Mouse (Mus musculus) CH12.LX (cell line): ENCODE measurements at regions not wholly inside any gene's neighbourhood (a gene's known extent, or its start where the extent isn't known, plus 50 kb on each side); places are given as distances from the start of the nearest gene placed in this dataset.

Experiments used
- DNase-seq: peaks from one replicate; pipeline ENCODE4 v3.0.0-alpha.2; 2013; ENCODE audit errors: extremely low read depth
- H3K27ac ChIP-seq: 2 replicates; pipeline ENCODE4 v1.5.1; 2012; ENCODE audit warnings: low read depth, mild to moderate bottlenecking, control low read depth, moderate library complexity; ENCODE audit not compliant: insufficient read depth
- H3K27me3 ChIP-seq: replicated peaks from 2 replicates; pipeline ENCODE3; 2012; ENCODE audit warnings: inconsistent platforms
- H3K36me3 ChIP-seq, 2 experiments: replicated peaks in 1 of 2; 2 replicates each; pipeline versions ENCODE3 to v1.6.1; 2012; ENCODE audit warnings: inconsistent platforms in 1 of 2, low read length in 1 of 2, mild to moderate bottlenecking in 1 of 2, mixed read lengths in 1 of 2, moderate library complexity in 1 of 2; ENCODE audit not compliant: control insufficient read depth in 1 of 2, insufficient read depth in 1 of 2
- H3K4me1 ChIP-seq, 2 experiments: 2 replicates each; pipeline ENCODE4 v1.6.1; 2012; ENCODE audit warnings: inconsistent platforms in 1 of 2, moderate library complexity in 1 of 2; ENCODE audit not compliant: insufficient read depth in 2 of 2, control insufficient read depth in 1 of 2
- H3K4me2 ChIP-seq: 2 replicates; pipeline ENCODE4 v1.6.1; 2012; ENCODE audit warnings: low read depth, mild to moderate bottlenecking, control low read depth; ENCODE audit not compliant: poor library complexity, insufficient read depth, severe bottlenecking
- H3K4me3 ChIP-seq, 3 experiments: fragments of 150-350 bp in 1 of 3; sonication (generic) in 1 of 3; replicated peaks in 1 of 3; 2 replicates each; pipeline versions ENCODE3 to v1.5.1; 2011 to 2012; ENCODE audit warnings: low read depth in 2 of 3, low read length in 2 of 3, mild to moderate bottlenecking in 2 of 3, moderate library complexity in 2 of 3, control low read depth in 1 of 3, improper control_type of control experiment in 1 of 3, inconsistent platforms in 1 of 3, mixed read lengths in 1 of 3; ENCODE audit not compliant: poor library complexity in 1 of 3
- H3K79me2 ChIP-seq: replicated peaks from 2 replicates; pipeline ENCODE4 v1.6.1; 2012; ENCODE audit warnings: mild to moderate bottlenecking, moderate library complexity; ENCODE audit not compliant: control insufficient read depth, poor library complexity, insufficient read depth, severe bottlenecking; ENCODE audit errors: extremely low read depth
- H3K9ac ChIP-seq: 2 replicates; pipeline ENCODE4 v1.6.1; 2012; ENCODE audit warnings: low read depth, mild to moderate bottlenecking, control low read depth, moderate library complexity; ENCODE audit not compliant: insufficient read depth
- H3K9me3 ChIP-seq: replicated peaks from 2 replicates; pipeline ENCODE3; 2012; ENCODE audit warnings: low read length, inconsistent platforms, mixed read lengths
- CHD1 ChIP-seq: IDR thresholded peaks from 2 replicates; pipeline ENCODE4 v1.6.1; 2012; ENCODE audit warnings: low read depth, low read length, improper control_type of control experiment, inconsistent platforms
- CHD2 ChIP-seq: IDR thresholded peaks from 2 replicates; pipeline ENCODE4 v1.6.1; 2011; ENCODE audit warnings: low read length, improper control_type of control experiment
- CTCF ChIP-seq, 2 experiments: IDR thresholded peaks in 1 of 2; conservative IDR thresholded peaks in 1 of 2; 2 replicates each; pipeline ENCODE4 v1.5.1; 2011 to 2012; ENCODE audit warnings: low read depth in 2 of 2, low read length in 2 of 2, improper control_type of control experiment in 1 of 2, inconsistent platforms in 1 of 2, mild to moderate bottlenecking in 1 of 2, moderate library complexity in 1 of 2
- ELF1 ChIP-seq: IDR thresholded peaks from 2 replicates; pipeline ENCODE4 v1.6.1; 2014; ENCODE audit warnings: low read depth, mild to moderate bottlenecking, inconsistent platforms, low read length, improper control_type of control experiment
- ETS1 ChIP-seq: conservative IDR thresholded peaks from 2 replicates; pipeline ENCODE4 v1.6.1; 2012; ENCODE audit warnings: low read depth, mild to moderate bottlenecking, inconsistent platforms, low read length, improper control_type of control experiment, moderate library complexity
- GABPA ChIP-seq: IDR thresholded peaks from 2 replicates; pipeline ENCODE4 v1.6.1; 2012; ENCODE audit warnings: low read depth, low read length, improper control_type of control experiment, inconsistent platforms; ENCODE audit not compliant: insufficient replicate concordance
- HCFC1 ChIP-seq: IDR thresholded peaks from 2 replicates; pipeline ENCODE4 v1.6.1; 2012; ENCODE audit warnings: low read depth, mild to moderate bottlenecking, inconsistent platforms, low read length, improper control_type of control experiment
- JUN ChIP-seq: IDR thresholded peaks from 2 replicates; pipeline ENCODE4 v1.6.1; 2011; ENCODE audit warnings: low read depth, mild to moderate bottlenecking, low read length, improper control_type of control experiment, moderate library complexity; ENCODE audit not compliant: insufficient read depth
- KAT2A ChIP-seq: IDR thresholded peaks from 2 replicates; pipeline ENCODE4 v1.6.1; 2012; ENCODE audit warnings: low read length, improper control_type of control experiment, inconsistent platforms; ENCODE audit not compliant: insufficient replicate concordance
- MAFK ChIP-seq: IDR thresholded peaks from 2 replicates; pipeline ENCODE4 v1.6.1; 2011; ENCODE audit warnings: low read length, improper control_type of control experiment; ENCODE audit not compliant: insufficient replicate concordance
- MEF2A ChIP-seq: IDR thresholded peaks from 2 replicates; pipeline ENCODE4 v1.6.1; 2014; ENCODE audit warnings: low read depth, mild to moderate bottlenecking, inconsistent platforms, low read length, improper control_type of control experiment, borderline replicate concordance
- MYC ChIP-seq: IDR thresholded peaks from 2 replicates; pipeline ENCODE4 v1.6.1; 2011; ENCODE audit warnings: low read depth, mild to moderate bottlenecking, improper control_type of control experiment, low read length
- NELFE ChIP-seq: IDR thresholded peaks from 2 replicates; pipeline ENCODE4 v1.6.1; 2011; ENCODE audit warnings: low read depth, low read length, improper control_type of control experiment
- SMC3 ChIP-seq: IDR thresholded peaks from 2 replicates; pipeline ENCODE4 v1.6.1; 2011; ENCODE audit warnings: low read depth, low read length, improper control_type of control experiment
- TBP ChIP-seq: conservative IDR thresholded peaks from 2 replicates; pipeline ENCODE4 v1.6.1; 2011; ENCODE audit warnings: low read depth, low read length, improper control_type of control experiment
- USF1 ChIP-seq: IDR thresholded peaks from 2 replicates; pipeline ENCODE4 v1.6.1; 2014; ENCODE audit warnings: low read depth, mild to moderate bottlenecking, inconsistent platforms, low read length, improper control_type of control experiment
- ZC3H11A ChIP-seq: IDR thresholded peaks from 2 replicates; pipeline ENCODE4 v1.6.1; 2012; ENCODE audit warnings: low read depth, mild to moderate bottlenecking, inconsistent platforms, low read length, improper control_type of control experiment
- ZMIZ1 ChIP-seq: IDR thresholded peaks from 2 replicates; pipeline ENCODE4 v1.6.1; 2012; ENCODE audit warnings: low read depth, mild to moderate bottlenecking, inconsistent platforms, low read length, improper control_type of control experiment
- ZNF384 ChIP-seq: IDR thresholded peaks from 2 replicates; pipeline ENCODE4 v1.6.1; 2012; ENCODE audit warnings: low read depth, low read length, improper control_type of control experiment, inconsistent platforms
- dilution Hi-C: fragments of 300-500 bp; cut with MboI; formaldehyde crosslinking; loops from 2 replicates; pipeline ENCODE4 v1.14.3; 2020; ENCODE audit warnings: low sequenced_read_pairs; ENCODE audit not compliant: extremely low pct_unique_long_range_greater_than_20kb, extremely low pct_ligation_motif_present
- in situ Hi-C: fragments of 300-500 bp; cut with MboI; formaldehyde crosslinking; loops from 3 replicates; pipeline ENCODE4 v1.14.3; 2019; ENCODE audit warnings: low sequenced_read_pairs, low pct_ligation_motif_present, low pct_unique_long_range_greater_than_20kb, mixed read lengths

DNA sequence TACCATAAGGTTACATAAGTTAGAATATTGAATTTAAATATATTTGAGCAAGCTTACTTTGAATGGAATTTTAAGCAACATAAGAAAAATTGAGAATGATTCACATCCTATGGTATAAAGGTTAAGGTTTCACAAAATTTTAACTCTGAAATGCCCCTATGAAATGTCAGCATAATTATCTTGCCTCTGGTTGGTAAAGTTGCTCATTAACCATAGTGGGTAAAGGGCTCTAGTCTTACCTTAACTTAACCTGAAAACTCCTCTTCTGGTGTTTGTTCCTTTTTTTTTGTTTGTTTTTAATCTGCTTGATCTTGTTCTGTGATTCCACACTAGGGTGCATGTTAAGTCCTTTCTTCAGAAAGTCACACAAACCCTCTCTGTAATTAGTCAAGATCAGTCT is 218.5 kb upstream of the Mpdz start:
- H3K36me3 ChIP-seq = no peaks in the 10 kb centered on the region
- in situ Hi-C loops = no loop called here
- no peaks in the 10 kb centered on the region for H3K9me3 ChIP-seq
- dilution Hi-C loops = no loop called here
- DNase-seq = no peak
- H3K27ac ChIP-seq = no peak overlapping the region
- no peaks in the 10 kb centered on the region for H3K79me2 ChIP-seq
- no peaks in the 10 kb centered on the region for H3K27me3 ChIP-seq
- H3K4me2 ChIP-seq = no peak overlapping the region
- H3K4me1 ChIP-seq = no peaks in the 10 kb centered on the region
- TF ChIP-seq ZNF384 = no peak
- no peak overlapping the region for H3K9ac ChIP-seq
- H3K4me3 ChIP-seq = no peak overlapping the region

DNA sequence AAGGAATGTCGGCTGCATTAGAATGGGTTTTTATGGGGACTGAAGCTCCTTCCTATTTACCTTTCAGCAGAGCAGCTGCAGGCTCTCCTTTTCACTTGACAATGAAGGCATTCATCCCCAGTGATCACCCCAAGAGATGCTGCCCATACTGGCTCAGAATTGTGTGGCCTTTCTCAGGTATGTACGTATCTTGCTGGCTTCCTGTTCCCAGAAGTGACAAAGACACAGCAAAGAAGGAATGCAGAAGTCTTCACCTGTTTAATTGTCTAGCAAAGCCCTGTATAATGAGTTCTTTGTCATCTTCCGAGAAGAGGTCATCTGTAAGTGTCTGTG is 185.8 kb upstream of the Mpdz start:
- Histone ChIP-seq H3K27ac (no peak overlapping the region), H3K4me3 (no peak overlapping the region), H3K9me3 (no peaks in the 10 kb centered on the region), H3K4me1 (no peaks in the 10 kb centered on the region), H3K27me3 (no peaks in the 10 kb centered on the region), H3K4me2 (no peak overlapping the region), H3K36me3 (no peaks in the 10 kb centered on the region), H3K79me2 (no peaks in the 10 kb centered on the region), H3K9ac (no peak overlapping the region)
- TF ChIP-seq NELFE (no peak), SMC3 (no peak), CHD2 (no peak), ETS1 (no peak), MYC (no peak), ZMIZ1 (no peak), MAFK (no peak), HCFC1 (no peak)
- dilution Hi-C loops (no loop called here), in situ Hi-C loops (no loop called here)
- no peak for DNase-seq

DNA sequence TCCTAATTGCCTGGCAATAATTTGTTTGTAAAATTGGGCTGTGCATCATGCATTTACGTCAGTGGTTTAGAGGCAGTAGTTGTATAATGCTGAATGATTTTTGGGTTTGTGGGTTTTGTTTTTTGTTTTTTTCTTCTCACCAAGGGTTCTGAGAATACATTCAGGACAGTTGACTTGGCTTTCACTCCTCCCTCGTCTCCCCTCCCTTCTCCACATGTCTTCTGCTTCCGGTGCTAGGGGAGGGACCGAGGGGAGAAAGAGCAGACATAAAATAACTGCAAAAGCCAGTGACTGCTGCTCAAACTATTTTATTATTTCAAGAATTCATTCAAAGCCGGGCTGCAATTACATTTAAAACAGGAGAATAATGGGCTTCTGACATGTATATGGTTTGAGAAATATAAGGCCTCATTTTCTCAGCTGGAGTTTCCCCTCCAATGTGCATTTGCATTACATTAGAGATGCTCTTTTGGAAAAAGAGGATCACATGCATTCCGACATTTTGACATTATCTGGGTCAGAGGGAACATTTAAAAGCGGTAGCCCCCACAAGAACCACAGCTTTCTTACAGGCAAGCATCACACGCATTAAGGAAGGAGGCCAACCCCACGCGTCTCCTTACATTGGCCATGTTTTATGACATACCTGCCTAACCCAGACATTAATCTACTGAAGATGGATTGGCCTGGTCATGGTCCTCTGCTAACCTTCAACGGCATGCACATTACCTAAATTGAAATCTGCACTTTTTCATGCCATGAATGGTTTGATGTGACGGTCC is 185.3 kb upstream of the Mpdz start:
- H3K27ac ChIP-seq = no peak overlapping the region
- no peaks in the 10 kb centered on the region for H3K27me3 ChIP-seq
- DNase-seq = no peak
- H3K4me1 ChIP-seq = no peaks in the 10 kb centered on the region
- no peak overlapping the region; the same call in 1 of the 2 replicates for H3K4me2 ChIP-seq
- H3K79me2 ChIP-seq = no peaks in the 10 kb centered on the region
- H3K9me3 ChIP-seq = no peaks in the 10 kb centered on the region
- no peak overlapping the region for H3K4me3 ChIP-seq
- TF ChIP-seq ZC3H11A (no peak), SMC3 (no peak), MEF2A (no peak), GABPA (no peak), USF1 (no peak), MYC (no peak), CHD1 (no peak), CHD2 (no peak), JUN (no peak), TBP (no peak), KAT2A (no peak), CTCF (conservative IDR thresholded peaks at IDR 0.05 in 1 of 2, IDR thresholded peaks at IDR 0.05 in 1 of 2; ENCODE audit: low read depth in 2 of 2, low read length in 2 of 2) (no peak), ELF1 (no peak)
- in situ Hi-C loops = no loop called here
- no peaks in the 10 kb centered on the region for H3K36me3 ChIP-seq
- no peak overlapping the region for H3K9ac ChIP-seq
- dilution Hi-C loops = no loop called here
